Mouse (Mus musculus): ENCODE data around the gene Igf2bp3.

The Igf2bp3 gene

DNA sequence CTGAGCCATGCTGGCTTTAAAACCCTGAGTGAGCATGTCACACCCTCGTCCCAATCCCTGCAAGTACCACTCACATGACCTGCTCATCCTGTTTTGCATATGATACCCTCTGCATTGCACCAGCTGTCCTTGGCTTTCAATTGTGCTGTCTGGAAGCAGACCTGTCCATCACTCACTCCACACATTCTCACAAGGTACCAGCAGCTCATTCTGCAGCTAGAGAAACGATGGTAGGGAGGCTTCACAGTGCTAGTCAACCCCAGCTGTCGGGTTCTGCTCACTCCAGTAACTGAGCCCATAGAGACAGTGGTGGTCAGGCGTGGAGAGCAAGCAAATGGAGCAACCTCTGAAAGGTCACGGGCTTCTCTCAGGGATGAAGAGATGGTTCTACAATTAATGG lies 73.6 kb downstream of the Igf2bp3 start:
- in situ Hi-C loops (cut with MboI, MseI): no loop called here

DNA sequence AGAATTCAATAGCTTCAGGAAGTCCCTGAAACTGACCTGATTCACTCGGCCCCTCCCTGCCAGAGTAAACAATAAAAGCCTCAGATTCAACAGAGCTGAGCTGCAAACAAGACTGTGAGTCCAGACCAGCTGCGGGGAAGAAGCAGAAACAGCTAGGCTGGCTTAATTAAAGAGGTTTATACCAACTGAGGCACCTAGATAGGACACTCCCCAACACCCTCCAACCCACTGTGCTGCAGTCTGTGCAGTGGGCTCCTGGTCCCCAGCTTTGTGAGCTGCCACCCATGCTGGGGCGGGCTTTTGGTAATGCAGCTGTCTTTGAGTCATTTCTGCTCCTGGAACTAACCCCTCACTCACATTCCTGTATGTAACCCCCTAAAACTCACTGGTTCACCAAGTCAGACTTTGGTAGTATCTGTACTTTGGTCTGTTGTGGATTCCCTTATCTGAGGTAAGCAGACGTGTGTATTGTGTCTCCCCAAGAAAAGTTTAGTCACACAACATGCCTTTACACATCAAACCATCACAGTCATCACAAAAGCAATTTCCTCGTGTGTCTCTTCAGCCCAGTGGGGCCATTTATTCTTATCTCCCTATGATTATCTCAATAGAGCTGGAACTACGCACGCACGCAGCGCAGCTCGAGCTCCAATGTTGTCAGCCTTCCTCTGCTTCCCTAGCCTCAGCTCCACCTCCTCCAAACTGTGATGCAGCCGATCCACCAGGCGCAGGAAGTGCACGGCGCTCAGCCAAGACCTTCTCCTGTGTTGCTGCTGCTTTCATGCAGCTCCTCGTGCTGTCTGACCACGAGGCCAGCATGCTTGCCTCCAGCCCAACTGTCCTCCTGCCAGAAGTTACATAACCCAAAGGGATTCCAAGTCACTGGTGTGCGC lies 76.4 kb downstream of the Igf2bp3 start:
- in situ Hi-C loops (cut with MboI, MseI): no loop called here

DNA sequence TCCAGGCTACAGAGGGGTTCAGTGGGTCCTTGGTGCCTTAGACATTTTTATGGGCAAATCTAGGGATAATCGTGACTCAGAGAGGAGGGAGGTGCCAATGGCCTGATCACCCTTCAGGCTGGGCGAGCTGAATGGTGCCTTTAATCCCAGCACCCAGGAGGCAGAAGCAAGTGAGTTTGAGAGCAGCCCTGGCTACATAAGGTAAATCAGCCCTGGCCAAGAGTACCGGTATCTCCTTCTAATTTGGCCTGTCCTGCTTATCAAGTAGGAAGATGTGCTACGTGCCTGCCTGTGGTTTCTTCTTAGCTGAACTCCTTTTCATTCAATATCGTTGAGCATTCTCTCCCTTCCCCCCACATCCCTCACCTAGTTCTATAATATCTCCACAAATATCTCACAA lies 78.0 kb downstream of the Igf2bp3 start:
- in situ Hi-C loops (cut with MboI, MseI): no loop called here

DNA sequence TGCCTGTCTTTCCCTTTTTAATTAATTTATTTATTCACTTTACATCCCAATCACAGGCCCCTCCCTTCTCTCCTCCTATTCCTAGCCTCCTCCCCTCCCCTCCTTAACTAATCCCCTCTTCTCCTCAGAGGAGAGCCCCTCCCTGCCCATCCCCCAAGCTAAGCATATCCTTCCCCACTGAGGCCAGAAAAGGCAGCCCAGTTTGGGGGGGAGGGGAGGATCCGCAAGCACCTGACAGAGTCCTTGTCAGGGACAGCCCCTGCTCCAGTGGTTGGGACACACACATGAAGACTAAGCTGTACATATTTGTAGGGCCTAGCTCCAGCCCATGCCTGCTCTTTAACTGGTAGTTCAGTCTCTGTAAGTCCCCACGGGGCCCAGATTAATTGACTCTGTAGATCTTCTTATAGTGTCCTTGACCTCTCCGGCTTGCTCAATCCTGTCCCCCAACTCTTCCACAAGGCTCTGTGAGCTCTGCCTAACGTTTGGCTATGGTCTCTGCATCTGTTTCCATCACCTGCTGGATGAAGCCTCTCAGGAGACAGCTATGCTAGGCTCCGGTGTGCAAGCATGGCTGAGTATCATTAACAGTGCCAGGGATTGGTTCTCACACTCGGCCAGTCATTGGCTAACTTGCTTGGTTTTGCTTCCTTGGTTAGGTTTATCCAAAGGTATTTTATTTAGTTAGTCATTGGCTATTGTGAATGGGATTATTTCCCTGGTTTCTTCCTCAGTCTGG lies 82.2 kb downstream of the Igf2bp3 start:
- in situ Hi-C loops (cut with MboI, MseI): no loop called here

DNA sequence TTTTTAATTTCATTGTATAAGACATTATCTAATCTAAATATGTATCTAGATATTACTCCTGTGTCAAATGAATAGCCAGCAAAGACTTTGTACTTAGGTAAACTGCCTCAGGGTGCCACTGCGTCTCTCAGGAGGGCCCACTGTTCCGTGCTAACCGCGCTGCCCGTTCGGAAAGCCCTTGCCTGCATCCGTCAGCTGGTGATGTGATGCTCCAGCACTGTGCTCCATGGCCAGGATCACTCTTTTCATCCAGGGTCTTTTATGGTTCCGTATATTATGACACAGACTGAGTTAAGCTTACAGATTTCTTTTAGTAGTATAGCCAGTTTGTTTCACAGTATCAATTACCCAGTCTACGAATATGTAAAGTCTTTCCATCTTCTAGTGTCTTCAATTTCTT lies 82.9 kb downstream of the Igf2bp3 start:
- in situ Hi-C loops (cut with MboI, MseI): no loop called here

DNA sequence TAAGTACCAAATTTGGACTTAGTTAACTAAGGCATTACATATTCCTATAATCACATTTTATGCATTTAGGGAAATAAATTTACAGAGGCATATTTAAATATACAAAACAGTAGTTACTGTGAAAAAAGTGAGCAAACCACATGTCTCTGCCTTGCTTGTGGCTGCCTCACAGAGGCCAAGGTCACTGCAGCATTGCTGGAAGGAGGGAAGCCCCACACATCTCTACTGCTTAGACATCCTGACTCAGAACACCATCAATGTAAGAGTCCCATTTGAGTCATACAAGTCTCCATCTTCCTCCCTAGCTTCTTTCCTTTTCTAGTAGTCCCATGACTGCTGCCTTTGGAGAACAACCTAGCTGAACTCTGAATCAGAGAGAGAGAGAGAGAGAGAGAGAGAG lies 84.4 kb downstream of the Igf2bp3 start:
- in situ Hi-C loops (cut with MboI, MseI): no loop called here

- in situ Hi-C loops (cut with MboI, MseI): no loop called here
These were observed 94.4 kb downstream of the Igf2bp3 start for GRCm38 (mm10) chr6:49120370-49120769.

DNA sequence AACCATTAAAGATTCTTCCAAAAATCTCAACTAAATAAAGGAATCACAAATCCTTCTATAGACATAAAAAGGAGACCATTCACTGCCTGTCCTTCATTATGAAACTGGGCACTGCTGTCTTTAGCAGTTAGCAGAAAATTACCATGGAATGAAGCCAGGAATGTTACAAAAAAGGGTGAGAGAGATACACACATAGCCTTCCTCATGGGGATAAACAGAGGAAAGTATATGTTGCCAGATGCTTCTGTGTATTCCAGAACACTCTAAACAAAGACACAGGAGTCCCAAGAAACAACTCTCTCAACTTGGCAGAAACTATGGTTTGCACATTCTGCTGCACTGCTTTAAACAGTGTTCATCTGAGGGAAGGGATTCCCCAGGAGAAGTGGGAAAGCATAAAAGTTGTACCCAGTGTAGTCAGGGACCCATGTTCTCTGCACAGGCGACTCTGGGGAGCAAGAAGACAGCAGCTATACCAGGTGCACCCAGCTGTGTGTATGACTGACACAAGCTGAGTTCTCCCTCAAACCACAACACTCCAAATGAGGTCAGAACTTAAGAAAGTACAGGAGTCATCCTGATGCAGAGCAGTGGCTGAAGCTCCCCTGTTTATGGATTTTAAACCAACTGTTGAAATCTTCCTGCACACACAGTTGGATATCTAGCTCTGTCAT lies 95.2 kb downstream of the Igf2bp3 start:
- in situ Hi-C loops (cut with MboI, MseI): no loop called here

GRCm38 (mm10) chr6:49118446-49118845 lies 96.3 kb downstream of the Igf2bp3 start:
- in situ Hi-C loops (cut with MboI, MseI): no loop called here

- in situ Hi-C loops (cut with MboI, MseI): no loop called here
These were observed 98.5 kb downstream of the Igf2bp3 start for GRCm38 (mm10) chr6:49116241-49116640.

DNA sequence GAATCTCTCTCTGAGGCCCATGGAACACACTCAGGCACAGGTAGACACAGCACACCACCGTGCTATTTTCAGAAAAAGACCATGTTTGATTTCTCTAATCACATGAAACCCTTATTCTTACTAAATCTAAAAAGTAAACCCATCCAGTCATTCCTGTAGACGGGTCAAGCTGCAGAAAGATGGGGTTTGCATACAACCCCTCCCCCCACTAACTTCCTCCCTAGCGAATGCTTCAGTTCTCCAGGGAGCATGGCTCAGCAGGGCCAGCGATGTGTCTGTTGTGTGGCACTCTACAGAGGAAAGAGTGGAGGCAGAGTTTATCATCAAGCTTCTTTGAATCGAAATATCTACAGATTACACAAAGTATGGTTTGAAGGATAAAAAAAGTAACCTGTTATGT lies 99.2 kb downstream of the Igf2bp3 start:
- in situ Hi-C loops (cut with MboI, MseI): no loop called here

DNA sequence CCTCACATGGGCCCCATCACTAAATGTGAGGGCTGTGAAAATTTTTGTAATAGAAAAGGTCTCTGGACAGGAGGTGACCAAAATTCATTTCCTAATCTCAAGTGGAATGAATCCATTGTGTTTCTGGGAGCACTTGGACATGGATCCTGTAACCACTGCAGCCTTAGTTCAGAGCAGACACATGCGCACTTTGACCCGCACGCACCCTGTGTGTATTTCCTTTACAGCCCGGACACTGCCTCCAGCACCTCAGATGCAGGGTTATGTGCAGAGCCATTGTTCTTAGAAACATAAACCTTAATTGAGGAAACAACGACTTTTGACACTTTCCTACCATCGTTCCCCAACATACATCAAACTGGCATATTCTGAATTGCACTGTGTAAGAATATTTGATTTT lies 100.3 kb downstream of the Igf2bp3 start:
- in situ Hi-C loops (cut with MboI, MseI): no loop called here

GRCm38 (mm10) chr6:49113895-49114294 lies 100.9 kb downstream of the Igf2bp3 start:
- in situ Hi-C loops (cut with MboI, MseI): no loop called here

- in situ Hi-C loops (cut with MboI, MseI): no loop called here
These were observed 105.6 kb downstream of the Igf2bp3 start for GRCm38 (mm10) chr6:49109196-49109595.

DNA sequence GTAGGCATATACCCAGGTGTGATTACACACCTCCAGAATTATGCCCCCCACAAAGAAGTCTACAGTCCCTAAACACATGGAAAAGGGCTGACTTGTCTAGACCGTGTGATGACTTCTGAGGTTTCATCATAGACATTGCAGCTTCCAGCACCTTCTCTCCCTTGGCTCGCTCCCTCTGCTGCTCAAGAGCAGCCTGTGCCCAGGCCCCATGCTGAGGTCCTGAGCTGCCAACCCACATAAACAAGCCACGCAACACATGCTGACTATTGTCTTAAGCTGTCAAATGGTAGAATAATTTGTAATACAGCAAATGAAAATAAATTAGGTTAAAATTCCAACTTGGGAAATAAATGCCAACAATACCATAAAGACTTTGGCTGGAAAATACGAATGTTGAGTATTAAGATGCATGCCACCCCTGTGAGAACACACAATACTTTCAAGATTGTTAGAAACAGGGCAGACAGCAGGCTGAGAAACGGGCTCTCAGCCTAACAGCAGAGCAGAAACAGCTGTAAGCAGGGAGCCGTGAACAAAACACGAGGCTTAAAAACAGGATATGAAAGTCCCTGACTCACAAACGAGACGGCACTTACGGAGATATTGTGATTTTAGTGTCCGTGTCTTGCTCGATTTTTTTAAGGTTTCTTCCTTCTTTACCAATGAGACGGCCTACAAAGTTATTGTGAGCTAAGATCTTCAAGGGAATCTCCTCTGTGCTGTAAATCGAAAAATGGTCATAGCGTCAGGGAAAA lies 107.8 kb downstream of the Igf2bp3 start:
- in situ Hi-C loops (cut with MboI, MseI): no loop called here

DNA sequence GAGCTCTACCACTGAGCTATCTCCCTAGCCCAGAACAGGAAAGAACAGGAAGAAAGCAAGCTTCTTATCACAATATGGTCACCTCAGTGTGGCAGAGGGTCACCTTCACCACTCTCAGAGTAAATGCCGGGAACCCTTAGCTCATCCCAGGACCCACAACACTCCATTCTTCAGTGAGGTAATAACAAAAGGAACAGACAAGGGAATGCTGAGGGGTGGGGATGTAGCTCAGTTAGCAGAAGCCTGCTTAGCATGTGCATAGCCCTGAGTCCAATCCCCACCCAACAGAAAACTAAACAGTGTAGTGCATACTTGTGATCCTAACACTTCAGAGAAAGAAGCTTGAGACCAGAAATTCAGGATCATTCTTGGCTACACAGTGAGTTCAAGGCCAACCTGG lies 115.7 kb downstream of the Igf2bp3 start:
- in situ Hi-C loops (cut with MboI, MseI): no loop called here

GRCm38 (mm10) chr6:49097596-49098110 lies 117.1 kb downstream of the Igf2bp3 start:
- in situ Hi-C loops (cut with MboI, MseI): no loop called here

- in situ Hi-C loops (cut with MboI, MseI): no loop called here
These were observed 117.8 kb downstream of the Igf2bp3 start for GRCm38 (mm10) chr6:49096933-49097461.

- in situ Hi-C loops (cut with MboI, MseI): no loop called here
These were observed 118.3 kb downstream of the Igf2bp3 start for GRCm38 (mm10) chr6:49096421-49096820.

- in situ Hi-C loops (cut with MboI, MseI): no loop called here
These were observed 119.8 kb downstream of the Igf2bp3 start for GRCm38 (mm10) chr6:49094968-49095367.

DNA sequence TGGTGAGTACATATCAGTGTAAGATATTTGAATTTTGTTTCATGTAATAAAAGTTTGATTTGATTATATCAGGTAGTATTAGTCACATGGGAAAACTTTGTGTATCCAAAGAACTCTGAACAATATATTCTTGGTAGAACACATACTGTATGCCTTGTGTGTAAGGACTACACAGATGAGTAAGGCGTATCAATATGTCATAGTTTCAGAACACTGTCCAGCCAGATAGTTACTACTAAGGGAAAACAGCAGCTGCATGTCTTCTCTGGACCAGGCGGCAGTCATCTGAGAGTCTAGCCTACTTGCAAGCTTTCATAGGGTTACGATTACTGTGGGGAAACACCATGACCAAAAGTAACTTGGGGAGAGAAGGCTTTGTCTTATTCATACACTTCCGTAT lies 131.7 kb downstream of the Igf2bp3 start:
- in situ Hi-C loops (cut with MboI, MseI): no loop called here
